8 mouse cellular contexts compared by ENCODE assay signal in the genomic region with DNA sequence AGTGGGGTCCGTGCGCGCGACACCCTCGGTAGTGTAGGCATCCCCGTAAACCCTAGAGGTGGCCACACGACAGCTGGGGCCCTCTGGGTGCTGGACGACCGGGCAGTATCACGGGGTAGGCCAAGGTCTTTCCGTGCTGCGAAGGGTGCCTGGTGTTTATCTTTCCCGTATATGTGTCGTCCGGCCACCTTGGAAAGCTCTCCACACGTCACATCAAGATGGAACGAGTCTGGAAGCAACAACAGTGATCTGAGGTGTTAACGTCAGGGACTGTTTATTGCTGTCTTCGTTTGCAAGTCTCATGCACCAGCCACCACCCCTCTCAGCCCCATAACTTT. TPM values are rescaled to one million over a fixed set of nuclear protein-coding genes. Genes with fewer than 3 reads are reported as not detected.
A peak's percentile ranks its signal among the peaks of the same experiment; 100 is the strongest.
DNase-seq lines count a peak whose midpoint lies in the region; ATAC-seq and TF ChIP-seq lines count a peak whose summit lies in the region.

No protein-coding gene starts in this region.

- no peaks in the 10 kb centered on the region for H3K27me3 ChIP-seq in heart, embryonic 12.5 days (replicated peaks)
- no peaks in the 10 kb centered on the region for H3K27me3 ChIP-seq in forebrain, embryonic 12.5 days
- H3K27me3 ChIP-seq in liver, embryonic 14.5 days (ENCODE audit: control insufficient read depth, insufficient read depth, low read length), result no peaks in the 10 kb centered on the region
- H3K27me3 ChIP-seq in stomach, postnatal 0 days (ENCODE audit: control insufficient read depth, insufficient read depth, low read length), result no peaks in the 10 kb centered on the region

- 0% methylated on average over 19 of the region's 19 CpGs for WGBS in heart, embryonic 12.5 days
- WGBS in forebrain, embryonic 12.5 days, result under 1% methylated on average over 19 of the region's 19 CpGs
- WGBS in liver, embryonic 14.5 days (ENCODE audit: insufficient replicate concordance), result under 1% methylated on average over 19 of the region's 19 CpGs
- under 1% methylated on average over 19 of the region's 19 CpGs for WGBS in stomach, postnatal 0 days

- H3K9me3 ChIP-seq in heart, embryonic 12.5 days (replicated peaks), result no peaks in the 10 kb centered on the region
- no peaks in the 10 kb centered on the region for H3K9me3 ChIP-seq in forebrain, embryonic 12.5 days
- no peaks in the 10 kb centered on the region for H3K9me3 ChIP-seq in liver, embryonic 14.5 days (ENCODE audit: control insufficient read depth, low read length)
- no peaks in the 10 kb centered on the region for H3K9me3 ChIP-seq in stomach, postnatal 0 days (ENCODE audit: control insufficient read depth, low read length)

- peak overlapping the region; percentile 98 for H3K4me3 ChIP-seq in heart, embryonic 12.5 days
- H3K4me3 ChIP-seq in forebrain, embryonic 12.5 days (replicated peaks), result peak overlapping the region; percentile 93
- H3K4me3 ChIP-seq in liver, embryonic 14.5 days (ENCODE audit: insufficient read depth in 1 of 2, low read depth in 2 of 2, low read length in 2 of 2), result peak overlapping the region; percentile 78 to 80
- H3K4me3 ChIP-seq in stomach, postnatal 0 days (ENCODE audit: low read depth, low read length), result peak overlapping the region; percentile 95

- H3K27ac ChIP-seq in heart, embryonic 12.5 days (ENCODE audit: poor library complexity, severe bottlenecking), result peak overlapping the region; percentile 92
- peak overlapping the region; percentile 96 for H3K27ac ChIP-seq in forebrain, embryonic 12.5 days
- H3K27ac ChIP-seq in liver, embryonic 14.5 days, result peak overlapping the region; percentile 87
- H3K27ac ChIP-seq in stomach, postnatal 0 days (replicated peaks), result peak overlapping the region; percentile 98

- H3K4me1 ChIP-seq in heart, embryonic 12.5 days (replicated peaks), result peaks cover 29% of the 10 kb centered on the region
- H3K4me1 ChIP-seq in forebrain, embryonic 12.5 days, result peaks cover 16% of the 10 kb centered on the region
- peaks cover 5 to 13% of the 10 kb centered on the region in 2 experiments for H3K4me1 ChIP-seq in liver, embryonic 14.5 days (replicated peaks; ENCODE audit: control insufficient read depth in 2 of 2, insufficient read depth in 2 of 2, low read length in 1 of 2)
- H3K4me1 ChIP-seq in stomach, postnatal 0 days (replicated peaks; ENCODE audit: control insufficient read depth, insufficient read depth), result no peaks in the 10 kb centered on the region

- DNase-seq in heart, adult 18-20 months, result no peak
- peak; percentile 47 for DNase-seq in ES-CJ7 (ENCODE audit: low read depth, low spot score)
- peak; percentile 29 to 44 (median 34) for DNase-seq in liver, embryonic 14.5 days (ENCODE audit: low read depth in 3 of 3, low spot score in 3 of 3)
- no peak for DNase-seq in stomach, postnatal 0 days (ENCODE audit: low spot score)
- DNase-seq in cerebellum, postnatal 10 days, result no peak
- DNase-seq in cerebellum, adult 18-20 months, result no peak

- no peak for TF ChIP-seq CTCF in liver, embryonic 14.5 days (IDR thresholded peaks at IDR 0.05; ENCODE audit: low read depth)
- TF ChIP-seq CTCF in stomach, postnatal 0 days (IDR thresholded peaks at IDR 0.05; ENCODE audit: low read depth), result no peak

- no peaks in the 10 kb centered on the region for H3K36me3 ChIP-seq in heart, embryonic 12.5 days
- H3K36me3 ChIP-seq in forebrain, embryonic 12.5 days (replicated peaks), result no peaks in the 10 kb centered on the region; the same call in 1 of the 2 replicates
- no peaks in the 10 kb centered on the region for H3K36me3 ChIP-seq in liver, embryonic 14.5 days (replicated peaks; ENCODE audit: control insufficient read depth, insufficient read depth, low read depth)
- H3K36me3 ChIP-seq in stomach, postnatal 0 days (ENCODE audit: control insufficient read depth, insufficient read depth, low read length), result no peaks in the 10 kb centered on the region

- no peak for ATAC-seq in heart, embryonic 12.5 days (ENCODE audit: insufficient number of reproducible peaks, low FRiP score)
- ATAC-seq in forebrain, embryonic 12.5 days (ENCODE audit: low FRiP score), result no peak
- ATAC-seq in liver, embryonic 14.5 days (ENCODE audit: insufficient read depth), result no peak
- ATAC-seq in stomach, postnatal 0 days (ENCODE audit: low FRiP score, low TSS enrichment), result no peak; the same call in 1 of the 2 replicates

- H3K4me2 ChIP-seq in heart, embryonic 12.5 days, result peak overlapping the region; percentile 75
- H3K4me2 ChIP-seq in forebrain, embryonic 12.5 days, result peak overlapping the region; percentile 71
- peak overlapping the region; percentile 73 for H3K4me2 ChIP-seq in liver, embryonic 14.5 days (ENCODE audit: low read depth)
- peak overlapping the region; percentile 80 for H3K4me2 ChIP-seq in stomach, postnatal 0 days (replicated peaks; ENCODE audit: low read depth)

- H3K9ac ChIP-seq in heart, embryonic 12.5 days, result peak overlapping the region; percentile 94
- peak overlapping the region; percentile 87 for H3K9ac ChIP-seq in forebrain, embryonic 12.5 days
- H3K9ac ChIP-seq in liver, embryonic 14.5 days (replicated peaks), result peak overlapping the region; percentile 84
- H3K9ac ChIP-seq in stomach, postnatal 0 days (ENCODE audit: low read length), result peak overlapping the region; percentile 95

- TF ChIP-seq EP300 in liver, embryonic 14.5 days (IDR thresholded peaks at IDR 0.05; ENCODE audit: low read depth), result no peak
- TF ChIP-seq EP300 in stomach, postnatal 0 days (optimal IDR thresholded peaks at IDR 0.05), result no peak

RNA-seq across cellular contexts. Expression of a gene that starts 1.0 kb away (rescaled TPM):
- polyA plus RNA-seq in heart, embryonic 12.5 days (2016; fragmentation: Nextera tagmentation; extraction: Ambion mirVana), result 111 and 116 TPM in 2 replicates
- 10 to 100 TPM; 42.9 to 50.7 TPM for total RNA-seq in heart, adult 18-20 months (2021)
- polyA plus RNA-seq in forebrain, embryonic 12.5 days (2016; fragmentation: Nextera tagmentation; extraction: Ambion mirVana), result 137 and 139 TPM in 2 replicates
- 38.6 and 39.5 TPM in 2 replicates for polyA plus RNA-seq in liver, embryonic 14.5 days (2012; rRNA removed)
- polyA plus RNA-seq in liver, embryonic 14.5 days (2014; fragmentation: Nextera tagmentation; extraction: Ambion mirVana), result 53.9 and 56.9 TPM in 2 replicates
- 152 and 153 TPM in 2 replicates for polyA plus RNA-seq in stomach, postnatal 0 days (2015; fragmentation: Nextera tagmentation; extraction: Ambion mirVana)

RNA-seq across cellular contexts. Expression of a gene that starts 11.4 kb away (rescaled TPM):
- 5.2 and 5.5 TPM in 2 replicates for polyA plus RNA-seq in heart, embryonic 12.5 days (2016; fragmentation: Nextera tagmentation; extraction: Ambion mirVana)
- 1 to 10 TPM; 1.1 to 1.8 TPM for total RNA-seq in heart, adult 18-20 months (2021)
- 2.4 and 5.9 TPM in 2 replicates for polyA plus RNA-seq in forebrain, embryonic 12.5 days (2016; fragmentation: Nextera tagmentation; extraction: Ambion mirVana)
- polyA plus RNA-seq in liver, embryonic 14.5 days (2012; rRNA removed), result 0.58 and 0.87 TPM in 2 replicates
- polyA plus RNA-seq in liver, embryonic 14.5 days (2014; fragmentation: Nextera tagmentation; extraction: Ambion mirVana), result 0.10 and 0.15 TPM in 2 replicates
- 9.6 and 11.0 TPM in 2 replicates for polyA plus RNA-seq in stomach, postnatal 0 days (2015; fragmentation: Nextera tagmentation; extraction: Ambion mirVana)

RNA-seq across cellular contexts. Expression of a gene that starts 29.0 kb away (rescaled TPM):
- 0.63 and 0.67 TPM in 2 replicates for polyA plus RNA-seq in heart, embryonic 12.5 days (2016; fragmentation: Nextera tagmentation; extraction: Ambion mirVana)
- under 1 TPM; 0.25 to 0.39 TPM for total RNA-seq in heart, adult 18-20 months (2021)
- polyA plus RNA-seq in forebrain, embryonic 12.5 days (2016; fragmentation: Nextera tagmentation; extraction: Ambion mirVana), result 2.5 and 3.2 TPM in 2 replicates
- 0.06 and 0.17 TPM in 2 replicates for polyA plus RNA-seq in liver, embryonic 14.5 days (2012; rRNA removed)
- polyA plus RNA-seq in liver, embryonic 14.5 days (2014; fragmentation: Nextera tagmentation; extraction: Ambion mirVana), result 0.06 TPM in 1 of 2 replicates, not detected in the other
- 0.39 and 0.45 TPM in 2 replicates for polyA plus RNA-seq in stomach, postnatal 0 days (2015; fragmentation: Nextera tagmentation; extraction: Ambion mirVana)

RNA-seq across cellular contexts. Expression of a gene that starts 36.6 kb away (rescaled TPM):
- polyA plus RNA-seq in heart, embryonic 12.5 days (2016; fragmentation: Nextera tagmentation; extraction: Ambion mirVana), result 21.7 and 22.4 TPM in 2 replicates
- 10 to 100 TPM; 24.1 to 24.7 TPM for total RNA-seq in heart, adult 18-20 months (2021)
- polyA plus RNA-seq in forebrain, embryonic 12.5 days (2016; fragmentation: Nextera tagmentation; extraction: Ambion mirVana), result 30.7 and 35.8 TPM in 2 replicates
- polyA plus RNA-seq in liver, embryonic 14.5 days (2012; rRNA removed), result 4.8 and 4.9 TPM in 2 replicates
- 1.8 and 1.9 TPM in 2 replicates for polyA plus RNA-seq in liver, embryonic 14.5 days (2014; fragmentation: Nextera tagmentation; extraction: Ambion mirVana)
- polyA plus RNA-seq in stomach, postnatal 0 days (2015; fragmentation: Nextera tagmentation; extraction: Ambion mirVana), result 10.5 and 11.0 TPM in 2 replicates

RNA-seq across cellular contexts. Expression of a gene that starts 52.4 kb away (rescaled TPM):
- polyA plus RNA-seq in heart, embryonic 12.5 days (2016; fragmentation: Nextera tagmentation; extraction: Ambion mirVana), result 72.0 and 75.7 TPM in 2 replicates
- total RNA-seq in heart, adult 18-20 months (2021), result 1 to 10 TPM; 7.0 to 7.2 TPM
- polyA plus RNA-seq in forebrain, embryonic 12.5 days (2016; fragmentation: Nextera tagmentation; extraction: Ambion mirVana), result 2.2 and 2.4 TPM in 2 replicates
- polyA plus RNA-seq in liver, embryonic 14.5 days (2012; rRNA removed), result 3.4 and 5.4 TPM in 2 replicates
- 2.8 TPM in 2 replicates for polyA plus RNA-seq in liver, embryonic 14.5 days (2014; fragmentation: Nextera tagmentation; extraction: Ambion mirVana)
- 87.9 and 89.3 TPM in 2 replicates for polyA plus RNA-seq in stomach, postnatal 0 days (2015; fragmentation: Nextera tagmentation; extraction: Ambion mirVana)

Comparison
In these comparisons a context has a peak if more than half of its experiments do, and no peak if none do; other contexts are left out.
1. DNase-seq: peak in ES-CJ7 (single experiment) and liver, embryonic 14.5 days (3 of 3); none in heart, adult 18-20 months (0 of 2), stomach, postnatal 0 days (single experiment), cerebellum, postnatal 10 days (0 of 2) and cerebellum, adult 18-20 months (0 of 2).
2. Peak in every context shown above with its lines, with median percentiles within 50 percentile points of each other: H3K27ac ChIP-seq, H3K4me2 ChIP-seq, H3K4me3 ChIP-seq and H3K9ac ChIP-seq.